Mouse (Mus musculus) thymus, adult 18-20 months (tissue): Measurements from ENCODE around the gene Cntn1.
A peak's percentile ranks its signal among the peaks of the same experiment; 100 is the strongest.

Experiments
- DNase-seq, 2 experiments: peaks; one replicate each; pipeline ENCODE4 v3.0.0; 2022; ENCODE audit warnings: mixed read lengths in 2 of 2

Gene Cntn1

GRCm38 (mm10) chr15:92050996-92051352 is at the start of gene Cntn1:
Gene Cntn1 (plus strand): TSS chr15:92051165.
- peak in 1 of 2 experiments; percentile 3 for DNase-seq

DNA sequence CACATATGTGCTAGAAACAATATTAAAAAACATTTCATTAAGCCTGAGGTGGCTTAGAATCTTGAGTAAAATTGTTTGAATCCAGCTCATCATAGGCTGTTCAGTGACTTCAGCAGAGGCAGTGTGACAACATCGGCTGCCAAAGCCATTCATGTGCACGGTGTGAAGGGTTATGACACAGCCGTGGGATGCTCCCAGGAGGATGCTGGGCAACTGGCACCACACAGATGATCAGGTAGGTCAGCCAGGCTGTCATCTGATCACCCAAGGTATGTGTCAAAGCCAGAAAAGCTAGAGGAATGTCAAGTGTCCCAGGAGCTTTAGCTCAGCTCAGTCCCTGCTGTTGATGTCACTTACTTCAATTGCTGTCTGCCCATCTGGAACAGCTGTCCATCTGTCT is 49.5 kb upstream of the Cntn1 start:
- no peak for DNase-seq

- no peak for DNase-seq
Observed at GRCm38 (mm10) chr15:92012165-92013083, 38.5 kb upstream of the Cntn1 start.

GRCm38 (mm10) chr15:92034111-92034510 is 16.9 kb upstream of the Cntn1 start:
- DNase-seq, result no peak

DNA sequence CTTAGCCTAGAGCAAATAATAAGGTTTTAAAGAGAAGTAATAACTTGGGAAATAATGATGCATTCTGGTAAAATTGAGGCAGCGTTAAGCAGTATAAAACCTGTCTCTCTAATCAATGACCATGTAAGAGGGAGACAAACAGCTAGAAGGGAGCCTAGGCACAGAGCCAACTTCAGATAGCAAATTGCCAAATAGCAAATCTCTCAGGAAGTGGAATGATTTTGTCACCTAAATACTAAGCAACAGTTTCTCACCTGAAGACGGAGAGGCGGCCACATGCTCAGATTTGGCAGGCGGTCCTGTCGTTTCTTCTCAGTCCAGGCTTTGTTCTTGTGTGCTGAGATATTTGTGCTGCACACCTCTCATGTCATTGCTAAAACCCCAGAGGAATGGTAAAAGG is 8.4 kb upstream of the Cntn1 start:
- no peak for DNase-seq

DNA sequence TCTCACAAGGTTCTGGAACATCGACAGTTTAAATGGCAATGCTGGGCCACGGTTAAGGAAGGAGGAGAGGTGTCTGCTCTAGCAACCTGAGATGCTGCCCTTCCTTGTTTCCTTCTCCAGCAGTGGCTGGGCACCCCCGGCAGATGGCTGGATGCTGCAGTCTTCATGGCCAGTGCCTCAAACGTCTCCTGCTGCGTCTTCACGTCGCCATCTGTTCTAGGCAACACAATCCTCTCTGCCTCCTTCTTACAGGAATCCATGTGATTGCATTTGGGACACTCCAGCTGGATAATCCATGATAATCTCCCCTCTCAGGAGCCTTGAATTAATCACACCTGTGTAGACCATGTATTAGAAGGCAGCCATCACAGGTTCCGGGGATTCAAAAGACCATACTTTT is 4.9 kb upstream of the Cntn1 start:
- DNase-seq, result no peak

GRCm38 (mm10) chr15:92048031-92048430 is 2.9 kb upstream of the Cntn1 start:
- no peak for DNase-seq

- no peak for DNase-seq
Observed at GRCm38 (mm10) chr15:92048531-92048930, 2.4 kb upstream of the Cntn1 start.

DNA sequence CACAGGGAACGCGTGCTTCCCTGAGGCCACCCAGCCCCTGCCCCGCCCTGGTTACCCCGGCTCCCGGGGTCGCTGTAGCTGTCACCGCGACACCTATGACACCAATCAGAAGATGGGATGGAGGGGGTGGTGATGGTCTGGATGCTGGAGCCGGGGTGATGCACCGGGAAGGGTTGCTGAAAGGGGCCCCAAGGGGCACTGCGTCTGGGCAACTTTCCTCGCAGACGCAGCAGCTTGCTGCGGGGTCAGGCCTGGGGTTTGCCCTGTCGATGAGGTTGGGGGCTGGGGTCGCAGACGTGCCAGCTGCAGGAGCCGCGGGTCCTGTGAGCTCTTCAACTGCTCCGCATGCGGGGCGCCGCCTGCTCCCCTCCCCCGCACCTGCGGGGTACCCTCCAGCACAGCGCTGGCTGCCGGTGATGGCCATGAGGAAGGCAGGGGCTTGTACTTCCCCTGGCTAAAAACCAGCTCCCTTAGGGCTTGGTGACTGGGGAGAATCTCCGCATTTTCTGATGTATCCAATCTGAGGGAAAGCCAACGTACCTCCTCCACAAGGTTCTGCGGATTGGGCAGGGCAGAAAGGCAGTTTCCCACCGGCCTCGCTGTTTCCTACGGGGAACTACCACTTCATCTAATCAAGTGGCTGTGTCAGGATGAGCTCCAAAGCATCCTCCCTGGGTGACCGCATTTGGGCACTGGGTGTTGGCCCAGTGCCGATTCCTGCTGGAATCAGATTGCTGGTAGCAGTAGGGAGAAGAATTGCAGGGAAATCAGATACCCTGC is 578 bp downstream of the Cntn1 start:
- DNase-seq, result no peak

DNA sequence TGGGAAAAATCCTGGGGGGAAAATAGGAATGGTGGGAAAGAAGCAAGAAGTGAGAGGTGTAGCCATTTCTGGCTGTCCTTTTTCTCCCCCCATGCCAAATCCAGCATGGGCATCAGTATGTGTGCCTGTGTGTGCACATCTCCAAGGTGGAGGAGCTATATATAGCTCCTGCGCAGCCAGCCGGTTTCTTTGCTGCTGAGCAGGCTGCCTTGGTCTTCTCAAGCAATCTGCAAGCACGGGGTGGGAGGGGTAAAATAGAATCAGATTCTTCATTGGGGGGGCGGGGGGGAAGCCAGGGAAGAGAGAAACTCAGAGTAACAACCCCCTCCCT is 1.1 kb downstream of the Cntn1 start:
- DNase-seq, result no peak

DNA sequence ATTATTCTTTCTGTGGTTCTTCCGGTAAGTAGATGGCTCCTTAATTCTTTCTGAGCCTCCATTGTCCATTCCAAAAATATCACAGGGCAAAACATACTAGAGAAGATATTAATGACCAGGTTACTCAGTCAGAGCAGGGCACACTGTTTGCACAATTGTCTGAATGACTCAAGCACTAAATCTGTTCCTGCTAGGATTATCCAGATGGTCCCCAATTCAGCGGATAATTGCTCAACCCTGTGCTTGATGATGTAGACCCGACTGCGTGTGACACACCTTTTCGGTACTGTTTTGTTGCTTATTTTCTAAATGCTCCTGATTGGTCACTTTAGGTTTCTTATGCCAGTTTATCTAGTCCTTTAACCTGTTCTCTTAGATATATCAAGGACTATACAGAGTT is 6.6 kb downstream of the Cntn1 start:
- DNase-seq, result no peak

- DNase-seq, result no peak
Observed at GRCm38 (mm10) chr15:92060986-92061385, 10.0 kb downstream of the Cntn1 start.

DNA sequence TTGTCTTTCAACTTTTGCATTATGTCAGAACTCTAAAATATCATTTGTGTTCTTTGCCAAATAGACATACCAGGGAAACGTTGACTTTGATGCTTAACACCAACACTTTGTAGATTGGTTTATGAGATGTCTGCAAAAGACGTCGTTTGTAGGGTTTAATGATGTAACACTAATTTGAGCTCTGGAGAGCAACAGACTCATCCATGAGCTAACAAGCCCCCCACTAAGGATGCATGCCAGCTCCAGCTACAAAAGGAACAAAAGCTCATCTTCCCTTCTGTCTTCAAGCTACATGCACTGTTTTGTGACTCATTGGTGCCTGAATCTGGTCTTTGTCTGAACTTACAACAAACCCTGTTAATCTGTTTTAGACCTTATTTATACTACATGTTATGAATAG is 28.5 kb downstream of the Cntn1 start:
- DNase-seq, result no peak

- DNase-seq, result no peak
Observed at GRCm38 (mm10) chr15:92085876-92086275, 34.9 kb downstream of the Cntn1 start.

DNA sequence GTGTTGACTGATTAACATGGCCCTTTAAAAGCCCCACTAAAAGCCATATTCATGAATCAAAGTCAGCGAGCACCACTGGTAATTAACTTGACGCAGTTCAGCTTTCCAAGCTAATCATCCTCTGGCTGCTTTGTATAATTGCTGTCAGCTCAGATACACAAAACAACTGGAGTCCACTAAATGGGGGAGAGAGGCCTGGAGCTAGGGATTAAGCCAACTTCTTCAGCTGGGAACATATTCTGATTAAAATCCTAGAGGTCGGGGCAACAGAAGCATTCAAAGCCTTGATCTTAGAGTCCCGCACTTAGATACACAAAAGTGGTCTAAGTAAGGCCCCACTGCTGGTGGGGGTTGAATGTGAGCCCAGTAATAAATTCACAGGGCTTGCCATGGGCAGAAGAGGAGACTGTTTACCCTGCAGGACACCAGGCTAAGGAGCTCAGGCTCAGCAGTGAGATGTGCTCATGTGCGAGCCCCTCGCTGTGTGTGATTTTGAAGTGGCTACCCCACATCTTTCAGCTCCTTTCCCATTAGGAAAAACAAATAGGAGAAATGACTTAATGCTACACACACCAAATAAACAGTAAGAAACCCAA is 36.8 kb downstream of the Cntn1 start:
- DNase-seq, result no peak

GRCm38 (mm10) chr15:92090787-92091186 is 39.8 kb downstream of the Cntn1 start:
- no peak for DNase-seq

- DNase-seq, result no peak
Observed at GRCm38 (mm10) chr15:92092041-92092440, 41.1 kb downstream of the Cntn1 start.

- no peak for DNase-seq
Observed at GRCm38 (mm10) chr15:92099410-92100174, 48.6 kb downstream of the Cntn1 start.

GRCm38 (mm10) chr15:92101956-92102355 is 51.0 kb downstream of the Cntn1 start:
- DNase-seq, result no peak

DNA sequence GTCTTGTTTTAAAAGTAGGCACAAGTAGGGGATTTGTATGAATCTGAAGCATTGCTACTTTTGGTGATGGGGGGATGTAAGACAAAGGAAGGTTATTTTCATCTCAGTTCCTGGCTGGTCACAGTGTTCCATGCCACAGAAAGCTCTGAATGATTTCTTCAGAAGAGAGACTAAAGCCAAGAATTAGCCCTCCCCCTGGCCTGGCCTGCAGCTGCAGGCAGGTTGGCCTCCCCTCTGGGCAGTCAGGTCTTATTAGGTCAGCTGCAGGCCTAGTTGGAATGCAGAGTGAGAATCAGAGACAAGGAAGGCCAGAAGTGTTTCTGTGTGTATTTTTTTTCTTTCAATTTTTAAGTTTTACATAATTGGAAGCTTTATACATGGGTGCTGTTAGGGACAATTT is 61.5 kb downstream of the Cntn1 start:
- DNase-seq, result no peak

- no peak for DNase-seq
Observed at GRCm38 (mm10) chr15:92132936-92133335, 82.0 kb downstream of the Cntn1 start.

GRCm38 (mm10) chr15:92134254-92134653 is 83.3 kb downstream of the Cntn1 start:
- peak in 1 of 2 experiments; percentile 13 for DNase-seq

GRCm38 (mm10) chr15:92137026-92137425 is 86.1 kb downstream of the Cntn1 start:
- no peak for DNase-seq
